Mouse (Mus musculus) cerebellum, postnatal 25 days (tissue): Measurements from ENCODE around the gene Baz2b.
"Not testable (repeated sequence)": the region's sequence is repeated elsewhere in the genome, so short reads cannot be mapped to it uniquely, and the experiment has no call there.

ENCODE experiments used
- DNase-seq, 2 experiments: peaks; one replicate each; pipeline ENCODE4 v3.0.0; 2021; ENCODE audit warnings: mixed read lengths in 2 of 2

Gene Baz2b

DNA sequence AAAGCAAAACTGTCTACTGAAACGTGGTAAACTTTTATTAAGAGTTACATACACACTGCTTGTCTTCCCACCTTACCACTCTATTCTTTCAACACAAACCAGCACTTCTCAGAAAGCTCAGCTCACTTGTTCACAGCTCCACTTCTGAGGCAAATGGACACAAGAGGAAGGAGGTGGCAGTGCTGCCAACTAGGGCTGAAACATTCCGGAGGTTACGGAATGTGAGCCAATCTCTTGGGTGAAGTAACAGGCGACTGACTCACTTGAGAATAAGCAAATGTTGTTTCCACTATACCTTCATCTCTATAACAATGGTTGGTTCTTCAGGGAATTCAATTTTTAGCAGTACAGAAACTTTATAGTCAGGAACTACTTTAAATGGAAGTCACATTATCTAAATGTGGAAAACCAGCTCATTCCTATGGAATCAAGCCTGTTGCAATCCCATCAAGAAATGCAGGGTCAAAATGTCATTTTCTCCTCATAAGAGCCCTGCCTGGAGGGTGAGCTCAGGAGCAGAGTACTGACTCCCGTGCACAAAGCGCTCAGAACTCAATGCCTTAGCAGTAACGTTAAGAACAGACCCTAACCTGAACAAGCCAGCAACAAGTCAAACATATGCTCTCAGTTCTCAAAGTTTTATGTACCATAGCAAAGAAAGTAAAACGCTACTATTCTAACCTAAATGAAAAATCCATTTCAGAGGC, 123.3 kb downstream of the Baz2b start:
- DNase-seq, result peak in 1 of 2 experiments; percentile 42

- no peak for DNase-seq
Measured at GRCm38 (mm10) chr2:60084823-60085222, 124.8 kb downstream of the Baz2b start.

DNA sequence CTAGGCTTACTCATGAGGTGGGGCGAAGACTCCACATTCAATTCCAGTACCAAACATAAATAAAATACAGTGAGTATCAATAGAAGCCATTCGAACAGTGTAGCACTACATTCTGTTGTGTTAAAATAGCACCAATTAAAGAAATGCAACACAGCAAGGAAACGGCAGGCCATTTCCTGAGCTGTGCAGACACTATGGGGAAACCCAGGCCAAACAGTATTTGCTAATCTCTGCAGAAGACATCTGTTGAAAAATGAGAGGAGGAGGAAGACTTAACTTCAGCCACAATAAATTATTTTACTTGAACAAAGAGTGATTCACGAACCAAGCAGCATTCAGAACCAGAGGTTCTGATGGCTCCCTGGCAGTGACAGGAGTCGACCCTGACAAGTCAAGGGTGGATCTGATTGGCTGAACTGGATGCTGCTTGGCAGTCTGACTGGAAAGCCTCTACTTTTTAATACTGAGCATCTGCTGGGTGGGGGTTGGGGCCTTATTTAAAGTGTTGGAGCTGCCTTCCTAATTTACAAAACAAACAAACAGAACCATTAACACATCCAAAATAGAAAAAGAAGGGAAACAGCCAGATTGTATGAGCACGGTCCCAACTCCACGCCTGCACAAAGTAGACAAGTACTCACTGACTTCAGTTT, 126.5 kb downstream of the Baz2b start:
- peak in 1 of 2 experiments; percentile 34 for DNase-seq

DNA sequence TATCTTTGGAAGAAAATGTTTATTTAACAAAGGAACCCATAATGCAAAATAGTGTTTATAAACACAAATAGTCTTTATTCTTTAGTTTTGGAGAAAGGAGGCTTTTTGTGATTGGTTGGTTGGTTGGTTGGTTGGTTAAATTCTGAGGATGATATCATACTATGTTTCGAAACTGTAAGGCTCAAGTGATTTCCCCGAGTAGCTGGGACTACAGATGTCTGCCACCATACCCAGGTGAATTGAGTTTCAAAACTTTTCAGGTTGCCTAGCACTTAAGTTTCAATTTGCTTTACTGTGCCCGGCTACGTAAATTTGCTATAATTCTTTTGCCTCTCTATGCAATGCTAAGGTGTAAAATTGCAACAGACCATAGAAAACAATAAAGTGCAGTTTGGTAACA, 127.4 kb downstream of the Baz2b start:
- no peak for DNase-seq

DNA sequence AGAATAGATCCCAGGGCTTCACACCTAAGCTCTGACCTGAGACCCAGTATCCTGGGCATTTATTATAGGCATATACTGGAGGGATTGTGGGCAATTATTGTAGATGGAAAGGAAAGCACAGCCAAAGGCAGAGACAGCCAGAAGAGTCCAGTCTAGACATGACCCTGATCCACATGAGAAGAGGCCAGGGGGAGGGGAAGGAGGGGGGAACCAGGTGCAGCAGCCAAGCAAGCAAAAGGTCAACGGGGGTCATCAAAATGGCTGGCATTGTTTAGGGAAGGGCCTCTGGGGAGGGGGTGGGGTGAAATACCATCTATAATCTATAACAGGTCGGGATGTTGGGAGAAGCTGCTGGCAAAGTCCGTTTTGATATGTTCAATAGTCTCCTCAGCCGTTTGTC, 128.8 kb downstream of the Baz2b start:
- no peak for DNase-seq

DNA sequence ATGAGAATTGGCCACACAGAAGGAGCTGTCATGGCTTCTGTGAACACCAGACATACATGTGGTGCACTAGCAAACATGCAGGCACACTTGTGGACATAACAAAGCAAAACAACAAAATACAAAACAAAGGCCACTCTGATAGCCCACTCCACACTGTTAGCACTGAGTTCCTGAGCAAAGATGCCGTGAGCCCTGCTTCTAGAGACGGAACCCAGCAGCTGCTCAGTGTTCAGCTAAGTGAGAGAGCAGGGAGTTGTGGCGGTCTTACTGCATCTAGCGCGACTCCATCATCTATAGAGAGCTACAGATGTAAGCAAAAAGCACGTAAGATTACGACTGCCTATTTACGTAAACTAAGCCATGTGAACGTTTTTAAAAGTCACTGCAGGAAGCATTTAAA, 132.0 kb downstream of the Baz2b start:
- no peak for DNase-seq

DNA sequence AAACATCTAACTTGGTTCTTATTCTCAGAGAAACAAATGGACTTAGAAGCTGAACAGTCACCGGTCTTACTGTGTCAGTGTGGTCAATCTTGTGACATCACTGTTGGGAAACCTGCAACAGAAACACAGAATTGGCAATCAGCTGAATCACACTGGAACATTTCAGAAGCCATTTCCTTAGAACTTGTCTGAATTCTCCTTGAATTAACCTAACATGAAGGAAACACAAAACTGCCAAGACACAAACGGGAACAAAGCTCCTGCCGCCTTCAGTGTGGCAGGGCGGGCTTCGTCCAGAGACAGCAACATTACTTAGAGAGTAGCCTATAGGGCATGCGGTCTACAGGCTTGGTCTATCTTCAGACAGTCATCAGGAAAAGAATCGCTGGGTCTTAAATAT, 132.8 kb downstream of the Baz2b start:
- no peak for DNase-seq

- DNase-seq, result no peak
Measured at GRCm38 (mm10) chr2:60076025-60076424, 133.6 kb downstream of the Baz2b start.

GRCm38 (mm10) chr2:60073798-60074197, 135.8 kb downstream of the Baz2b start:
- not testable (repeated sequence) for DNase-seq

DNA sequence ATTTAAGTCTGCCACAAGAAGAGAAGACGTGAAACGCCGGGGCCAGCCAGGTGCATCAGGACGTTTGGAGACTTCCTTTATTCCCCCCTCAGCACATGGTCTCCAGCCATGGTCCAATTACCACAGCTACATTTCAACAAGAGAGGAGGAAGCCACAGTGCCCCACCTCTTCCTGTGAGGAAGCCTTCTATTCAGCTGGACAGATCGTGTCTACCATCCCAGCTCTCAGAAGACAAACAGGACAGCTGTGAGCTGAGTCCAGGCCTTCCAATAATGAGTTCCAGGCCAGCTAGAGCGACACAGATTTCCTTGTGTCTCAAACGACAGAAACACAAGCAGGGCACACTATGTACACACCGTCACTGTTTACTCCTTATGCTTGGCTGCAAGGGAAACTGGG, 137.8 kb downstream of the Baz2b start:
- DNase-seq, result no peak

- peak; percentile 30 to 38 for DNase-seq
Measured at GRCm38 (mm10) chr2:60070938-60071337, 138.7 kb downstream of the Baz2b start.

DNA sequence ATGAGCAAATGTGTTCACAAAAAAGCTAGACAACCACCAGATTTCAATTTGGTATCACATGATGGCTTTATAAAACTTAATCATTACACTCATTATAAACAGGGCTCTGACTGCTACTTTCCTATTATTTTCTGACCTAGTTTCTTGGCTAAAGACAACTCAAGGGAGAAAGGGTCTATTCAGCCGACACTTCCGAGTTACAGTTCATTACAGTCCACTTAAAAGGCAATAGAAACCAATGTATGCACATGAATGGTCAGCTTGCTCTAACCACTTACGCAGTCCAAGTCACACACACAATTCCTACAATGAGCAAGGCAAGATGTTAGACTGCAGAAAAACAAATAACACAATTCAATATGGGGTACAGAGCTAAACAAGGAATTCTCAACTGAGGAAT, 141.2 kb downstream of the Baz2b start:
- DNase-seq, result no peak

GRCm38 (mm10) chr2:60065415-60065814, 144.2 kb downstream of the Baz2b start:
- no peak for DNase-seq

DNA sequence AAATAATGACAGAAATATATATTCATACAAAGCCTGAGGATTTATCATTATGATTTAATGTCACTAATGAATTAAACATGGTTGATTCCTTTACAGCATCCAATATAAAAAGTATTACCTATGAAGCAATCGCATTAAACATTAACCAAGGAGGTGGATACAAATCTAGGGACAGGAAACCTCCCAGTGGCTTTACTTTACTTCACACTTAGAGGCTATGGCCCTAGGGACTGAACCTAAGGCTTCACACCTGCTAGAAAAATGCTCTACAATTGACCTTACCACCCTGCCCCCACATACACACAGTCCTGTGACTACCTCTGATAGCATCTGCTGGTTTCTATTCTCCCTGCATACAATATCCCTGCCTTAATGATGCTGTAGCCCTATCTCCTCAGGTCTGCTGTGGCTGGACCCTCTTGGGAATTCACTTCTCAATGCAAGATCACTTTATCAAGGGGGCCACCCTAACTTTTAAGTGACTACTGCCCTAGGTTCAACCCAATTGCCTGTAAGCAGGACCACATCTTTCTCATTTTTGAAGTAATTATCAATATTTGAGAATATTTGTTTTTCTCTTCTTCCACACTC, 149.4 kb downstream of the Baz2b start:
- no peak for DNase-seq

DNA sequence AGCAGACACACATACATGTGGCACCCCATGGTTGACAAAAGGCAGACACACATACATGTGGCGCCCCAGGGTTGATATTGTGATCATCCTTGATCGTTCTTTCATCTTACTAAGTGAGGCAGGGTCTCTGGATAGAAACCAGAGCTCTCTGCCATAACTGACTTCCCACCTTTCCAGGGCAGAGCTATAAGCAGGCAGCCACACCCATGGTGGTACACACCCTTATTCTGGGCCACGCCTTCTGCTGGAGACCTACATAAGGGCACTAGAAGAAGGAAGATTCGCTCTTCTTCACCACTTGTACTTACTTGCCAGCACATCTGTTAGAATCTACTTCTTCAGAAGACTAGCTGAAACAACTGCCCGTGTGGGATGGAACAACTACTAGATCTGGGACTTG, 150.3 kb downstream of the Baz2b start:
- DNase-seq, result no peak

GRCm38 (mm10) chr2:60056043-60056442, 153.6 kb downstream of the Baz2b start:
- DNase-seq, result no peak

DNA sequence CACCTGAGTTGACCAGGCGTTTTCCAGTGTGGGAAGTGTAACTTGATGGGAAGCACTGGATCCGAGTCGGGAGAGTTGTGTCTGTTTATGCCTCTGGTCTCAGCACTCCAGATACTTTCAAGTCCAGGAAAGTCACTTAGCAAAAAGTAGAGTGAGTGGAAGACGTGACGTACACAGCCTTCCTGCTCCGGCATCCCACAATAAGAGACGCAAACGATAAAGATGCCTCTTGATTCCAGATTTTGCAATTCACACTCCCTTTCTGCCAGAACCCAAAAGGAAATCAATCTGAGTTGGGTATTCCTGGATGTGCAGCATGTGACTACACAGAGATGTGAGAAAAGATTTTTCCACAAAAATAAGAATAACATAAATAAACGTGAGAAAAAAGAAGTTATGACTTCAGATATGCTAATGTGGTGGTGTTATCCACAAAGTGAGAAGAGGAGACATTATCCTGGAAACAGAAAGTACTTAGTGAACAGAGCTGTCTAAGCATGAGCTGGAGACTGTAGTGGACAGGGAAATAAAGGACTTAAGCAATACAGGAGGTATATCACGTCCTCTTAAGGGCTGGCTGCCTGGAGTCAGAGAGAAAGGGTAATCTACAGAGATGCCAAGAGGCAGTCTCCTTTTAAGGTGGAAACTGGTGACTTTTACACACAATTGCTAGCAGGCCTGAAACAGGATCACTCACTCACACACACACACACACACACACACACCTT, 154.7 kb downstream of the Baz2b start:
- no peak for DNase-seq

DNA sequence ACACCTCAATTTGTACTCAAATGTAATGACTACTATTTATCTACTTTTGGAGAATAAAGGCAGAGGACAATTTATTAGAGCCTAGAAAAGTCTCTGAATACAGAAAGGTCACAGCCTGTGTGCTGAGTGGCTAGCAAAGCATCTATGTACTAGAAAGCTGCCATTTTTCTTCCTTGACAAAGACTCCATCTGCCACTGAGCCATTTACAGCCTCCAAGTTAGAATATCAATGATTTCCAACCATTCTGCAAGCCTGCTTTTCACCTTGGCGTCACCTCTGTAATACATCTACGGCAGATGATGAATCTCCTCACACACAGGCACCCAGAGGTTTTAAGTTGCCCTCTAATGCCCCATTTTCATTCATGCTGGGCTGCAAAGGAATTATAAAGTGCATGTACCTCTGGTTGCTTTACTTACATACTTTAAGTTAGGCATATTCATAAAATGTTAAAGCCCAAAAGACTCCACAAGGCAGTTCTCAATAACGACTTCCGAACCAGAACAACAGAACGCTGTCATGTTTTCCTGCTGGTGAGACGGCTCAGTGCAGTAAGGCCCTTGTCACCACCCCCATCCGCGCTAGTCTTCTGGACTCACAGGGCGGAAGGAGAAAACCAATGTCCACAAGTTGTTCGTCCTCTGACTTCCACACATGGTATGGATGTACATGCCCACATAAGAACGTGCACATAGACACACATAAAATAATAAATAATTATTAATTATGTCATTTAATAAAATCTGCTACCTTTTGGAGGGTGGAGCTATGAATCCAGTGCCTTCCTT, 156.2 kb downstream of the Baz2b start:
- DNase-seq, result no peak

DNA sequence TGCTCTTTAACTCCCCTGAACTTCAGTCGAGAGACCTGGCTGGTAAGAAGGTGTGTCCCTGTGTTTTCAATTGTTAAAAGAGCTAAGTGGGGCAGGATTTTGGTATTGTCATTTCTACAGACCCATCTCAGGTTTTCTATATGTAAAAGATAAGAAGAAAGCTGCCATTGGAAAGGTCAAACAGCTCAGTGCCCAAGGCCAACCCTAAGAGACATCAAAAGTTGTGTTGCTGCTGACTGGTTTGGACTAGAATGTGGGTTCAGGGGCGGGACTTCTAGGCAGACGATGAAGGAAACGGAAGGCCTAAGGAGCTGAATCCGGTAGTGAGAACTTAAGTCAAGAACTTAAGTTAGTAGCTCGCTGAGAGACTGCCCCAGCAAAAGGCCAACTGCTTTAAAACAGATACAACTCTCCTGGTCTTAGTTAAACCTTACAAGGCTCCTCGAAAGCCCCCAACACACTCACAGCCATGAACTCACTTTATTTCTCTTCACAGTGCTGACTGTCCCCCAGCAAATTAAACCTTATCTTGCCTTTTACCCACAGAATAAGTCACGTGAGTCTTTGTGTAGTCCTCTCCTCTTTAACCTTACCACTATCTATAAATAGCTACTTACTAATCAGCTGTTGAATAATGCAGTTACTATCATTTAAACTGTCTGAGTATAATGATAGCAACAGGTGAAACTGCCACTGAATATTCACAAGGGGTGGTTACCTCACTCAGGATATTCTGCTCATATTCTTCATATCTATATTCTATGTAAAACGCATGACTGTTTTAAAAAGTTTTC, 158.8 kb downstream of the Baz2b start:
- no peak for DNase-seq

GRCm38 (mm10) chr2:60049889-60050288, 159.8 kb downstream of the Baz2b start:
- no peak for DNase-seq

- no peak for DNase-seq
Measured at GRCm38 (mm10) chr2:60049351-60049750, 160.3 kb downstream of the Baz2b start.

- no peak for DNase-seq
Measured at GRCm38 (mm10) chr2:60045995-60046394, 163.6 kb downstream of the Baz2b start.
